Mouse (Mus musculus): ENCODE measurements around the gene Snd1.
"Not testable (repeated sequence)": the region's sequence is repeated elsewhere in the genome, so short reads cannot be mapped to it uniquely, and the experiment has no call there.

The Snd1 gene

DNA sequence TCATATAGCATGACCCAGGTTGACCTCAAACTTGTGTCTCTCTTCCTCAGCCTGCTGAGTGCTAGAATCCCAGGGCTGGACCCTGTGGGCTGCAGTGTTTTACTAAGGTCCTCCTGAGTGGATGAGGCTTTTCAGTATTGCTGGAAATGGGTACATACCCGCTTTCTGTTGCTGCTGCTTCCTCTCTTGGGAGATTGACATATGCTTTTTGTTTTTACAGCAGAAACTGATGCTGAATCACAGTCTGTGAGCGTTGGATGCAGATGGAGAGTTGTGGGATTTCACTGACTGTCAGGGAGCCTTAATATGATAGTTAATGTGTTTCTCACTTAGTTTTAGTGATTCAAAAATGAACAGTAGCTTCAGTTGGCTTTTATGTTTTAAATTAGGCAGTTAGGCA is 11.5 kb downstream of the Snd1 start:
- DNase-seq, result no peak

DNA sequence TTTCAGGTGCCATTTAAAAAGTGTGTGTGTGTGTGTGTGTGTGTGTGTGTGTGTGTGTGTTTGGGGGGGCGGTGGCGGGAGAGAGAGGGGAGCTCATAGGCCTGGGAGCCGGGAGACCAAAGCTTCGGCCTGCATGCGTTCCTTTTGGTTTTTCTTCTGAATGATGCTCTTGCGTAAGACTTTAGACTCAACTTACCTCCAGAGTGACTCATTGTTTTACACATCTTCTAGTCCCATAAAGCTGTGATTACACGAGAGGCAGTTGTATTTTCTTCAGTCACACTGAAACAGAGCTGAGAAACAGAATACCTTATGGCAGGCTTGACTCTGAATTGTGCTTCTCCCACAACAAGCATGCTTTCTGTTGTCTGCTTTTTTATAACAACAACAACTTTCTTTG is 12.0 kb downstream of the Snd1 start:
- no peak for DNase-seq

DNA sequence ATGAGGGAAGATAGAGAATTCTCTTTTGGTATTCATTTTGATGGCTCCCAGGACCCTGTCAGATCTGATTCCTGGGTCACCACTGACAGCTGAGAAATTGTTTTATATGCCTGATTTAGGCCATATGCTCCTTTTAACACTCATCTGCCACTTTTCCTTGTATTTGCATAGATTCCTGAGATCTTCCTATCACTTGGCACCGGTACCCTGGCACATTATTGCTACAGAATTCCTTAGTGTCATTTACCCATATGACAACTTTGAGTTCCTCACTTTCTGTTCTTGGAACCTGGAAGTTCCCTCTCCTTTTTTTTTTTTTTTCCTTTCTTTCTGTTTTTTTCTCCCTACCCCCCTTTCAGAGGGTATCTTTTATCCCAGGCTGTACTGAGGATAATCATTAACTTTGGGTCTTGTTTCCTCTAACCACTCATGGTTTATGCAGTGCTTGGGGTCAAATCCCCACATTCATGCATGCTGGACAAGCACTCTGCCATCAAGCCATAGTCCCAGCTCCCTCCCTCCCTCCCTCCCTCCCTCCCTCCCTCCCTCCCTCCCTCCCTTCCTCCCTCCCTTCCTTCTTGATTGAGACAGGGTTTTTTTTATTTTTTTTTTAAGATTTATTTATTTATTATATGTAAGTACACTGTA is 13.4 kb downstream of the Snd1 start:
- no peak for DNase-seq

DNA sequence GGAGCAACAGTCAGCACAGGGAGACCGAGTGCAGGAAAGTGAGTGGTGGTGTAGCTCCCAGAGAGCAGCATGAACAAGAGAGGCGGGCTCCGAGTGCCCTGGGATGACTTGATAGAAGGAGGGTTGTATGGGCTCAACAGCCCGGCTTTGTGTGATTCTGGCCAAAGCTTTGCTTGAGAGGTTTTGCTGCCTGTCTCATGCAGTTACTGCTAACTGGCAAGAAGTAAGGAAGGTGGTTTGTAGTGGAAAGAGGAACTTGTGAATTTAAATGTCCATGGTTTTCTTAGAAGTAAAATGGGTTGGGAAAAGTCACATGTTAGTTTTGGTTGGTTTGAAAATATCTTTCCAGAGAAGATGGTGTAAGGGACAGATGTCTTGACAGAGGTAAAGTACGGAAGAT is 15.7 kb downstream of the Snd1 start:
- no peak for DNase-seq

DNA sequence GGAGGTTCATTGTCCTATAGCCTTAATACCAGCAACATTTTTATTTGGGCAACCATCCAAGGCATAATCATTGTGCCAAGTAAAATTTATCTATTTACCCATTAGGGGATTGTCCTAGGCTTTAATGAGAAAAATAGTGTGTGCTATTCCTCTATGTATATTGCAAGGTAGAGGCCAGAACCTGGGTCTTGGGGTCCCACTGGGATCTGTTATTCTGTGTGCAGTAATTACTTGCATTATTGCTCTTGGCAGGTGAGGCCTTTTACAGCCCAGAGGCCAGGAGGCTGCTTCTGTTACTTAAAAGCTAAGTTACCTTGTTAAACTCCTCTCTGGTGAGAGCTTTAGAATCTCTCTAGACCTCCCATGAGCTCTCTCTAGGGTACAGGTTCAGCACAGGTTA is 16.3 kb downstream of the Snd1 start:
- DNase-seq, result no peak

DNA sequence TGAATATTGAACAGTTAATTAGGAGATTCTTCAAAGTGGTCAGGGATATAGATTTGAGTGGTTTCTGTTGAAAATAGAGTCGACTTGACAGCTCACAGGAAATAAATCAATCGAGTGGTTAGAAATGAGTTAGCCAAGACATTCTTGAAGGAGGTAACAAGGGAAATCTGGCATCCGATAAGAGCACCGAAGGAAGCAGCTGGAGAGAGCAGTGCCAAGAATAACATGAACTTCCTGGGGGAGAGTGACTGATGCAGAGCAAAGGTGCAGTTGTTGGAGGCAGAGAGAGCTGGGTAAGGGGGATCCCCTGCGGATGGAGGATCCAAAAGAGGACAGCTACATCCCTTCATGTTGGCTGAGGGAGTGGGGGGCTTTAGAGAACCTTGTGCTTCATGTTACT is 22.9 kb downstream of the Snd1 start:
- DNase-seq, result no peak

DNA sequence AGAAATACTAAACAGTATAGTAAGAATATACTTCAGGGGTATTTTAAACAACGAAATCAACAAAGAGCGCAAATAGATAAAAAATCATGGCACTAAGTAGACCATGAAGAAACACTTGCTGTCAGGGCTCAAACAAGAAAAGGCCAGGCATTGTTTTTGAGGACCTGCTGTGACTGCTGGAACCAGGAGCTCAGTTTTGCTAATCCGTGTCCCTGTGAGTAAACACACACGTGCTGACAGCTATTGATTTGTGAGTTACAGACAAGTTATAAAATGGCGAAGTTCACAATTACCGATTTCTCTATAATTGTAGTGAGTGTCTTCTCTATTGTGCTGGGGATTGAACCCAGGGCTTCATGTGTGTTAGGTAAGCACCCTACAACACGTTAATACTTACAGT is 27.6 kb downstream of the Snd1 start:
- no peak for DNase-seq

DNA sequence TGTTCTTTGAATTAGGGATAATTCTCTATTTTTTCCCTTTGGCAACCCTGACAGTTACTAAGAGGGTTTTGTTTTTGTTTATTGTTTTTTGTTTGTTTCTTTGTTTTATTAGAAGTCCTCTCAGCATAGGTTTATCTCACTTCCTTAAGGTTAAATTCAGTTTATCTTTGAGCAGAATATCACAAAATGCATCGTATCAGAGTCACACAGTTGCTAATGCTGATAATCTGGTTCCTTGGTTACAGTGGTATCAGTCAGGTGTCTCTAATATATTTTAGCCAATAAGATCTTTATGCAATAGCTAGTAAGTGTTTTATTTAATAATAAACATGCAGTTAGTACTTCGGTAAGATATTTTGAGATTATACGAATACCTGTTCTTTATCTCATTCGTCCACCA is 28.2 kb downstream of the Snd1 start:
- DNase-seq, result no peak

DNA sequence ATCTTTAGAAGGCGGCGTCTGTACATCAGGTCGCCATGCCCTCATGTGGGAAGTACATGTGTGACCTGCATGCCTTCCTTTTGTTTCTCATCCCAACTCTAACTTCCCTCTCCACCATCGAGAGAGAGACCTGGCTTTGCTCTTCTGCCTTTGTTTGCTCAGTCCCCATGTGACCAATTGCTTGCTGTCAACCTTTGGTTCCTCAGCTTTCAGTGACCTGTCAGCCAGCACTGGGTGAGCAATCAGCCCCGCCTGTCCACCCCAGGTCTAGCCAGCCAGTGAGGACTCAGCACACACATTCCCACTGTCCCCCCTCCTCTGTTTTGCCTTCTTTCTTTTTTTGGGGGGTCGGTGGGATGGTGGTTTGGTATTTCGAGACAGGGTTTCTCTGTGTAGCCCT is 29.7 kb downstream of the Snd1 start:
- no peak for DNase-seq

DNA sequence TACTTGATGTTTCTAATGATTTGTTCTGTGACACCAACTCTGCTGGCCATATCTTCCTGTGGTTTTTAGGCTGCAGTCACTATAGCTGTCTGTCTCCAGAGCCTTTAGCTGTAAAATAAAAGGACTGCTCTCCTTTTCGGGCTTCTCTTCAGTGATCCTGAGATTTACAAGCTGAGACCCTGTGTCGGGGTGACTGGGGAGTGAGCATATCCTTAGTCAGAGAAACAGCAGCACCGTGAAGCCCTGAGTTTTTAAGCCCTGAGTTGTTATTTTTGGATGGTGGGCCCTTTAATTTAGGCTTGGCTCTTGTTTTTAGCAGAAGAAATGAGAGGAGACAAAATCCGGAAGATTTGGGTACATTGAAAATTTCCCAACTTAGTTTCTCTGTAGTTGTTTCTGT is 32.8 kb downstream of the Snd1 start:
- DNase-seq, result no peak

DNA sequence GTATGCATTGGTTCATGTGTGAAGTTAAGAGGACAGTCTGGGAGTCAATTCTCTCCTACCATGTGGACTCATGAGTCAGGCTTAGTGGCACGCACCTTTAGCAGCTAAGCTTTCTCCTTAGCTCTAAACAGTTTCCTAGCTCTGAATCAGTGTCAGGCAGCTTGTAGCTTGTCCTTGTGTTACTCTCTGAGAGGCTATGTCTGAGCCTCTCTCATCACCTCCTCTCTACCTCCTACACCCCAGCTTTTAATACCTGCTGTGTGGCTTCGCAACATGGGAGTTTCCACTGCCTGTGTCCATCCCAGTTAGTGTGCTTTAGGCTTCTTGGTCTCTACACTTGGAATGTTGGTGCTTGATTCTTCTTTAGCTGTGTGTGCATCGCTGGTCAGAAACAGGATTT is 39.3 kb downstream of the Snd1 start:
- DNase-seq, result no peak

DNA sequence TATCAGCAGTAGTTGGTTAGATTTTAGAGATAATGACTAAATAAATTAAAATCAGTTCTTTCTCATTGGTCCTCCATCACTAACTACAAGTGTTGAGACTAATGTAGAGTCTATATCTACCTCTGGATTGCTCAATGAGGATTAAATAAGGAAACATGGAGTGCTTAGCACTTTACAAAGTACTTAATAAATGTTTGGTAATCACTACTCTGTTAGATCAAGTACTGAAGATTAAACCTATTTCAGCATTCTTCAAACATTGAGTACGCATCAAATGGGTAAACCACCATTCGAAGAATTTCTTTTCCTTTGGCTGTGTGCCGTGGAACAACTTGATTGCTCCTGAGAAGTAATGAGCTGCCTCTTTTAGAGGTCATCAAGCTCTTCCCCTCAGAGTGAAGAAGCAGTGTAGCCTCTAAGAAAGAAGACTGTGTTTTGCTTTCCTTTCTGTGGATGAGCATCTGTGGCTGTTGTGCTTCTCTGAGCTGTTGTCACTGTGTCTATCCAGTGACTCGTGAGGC is 40.0 kb downstream of the Snd1 start:
- no peak for DNase-seq

DNA sequence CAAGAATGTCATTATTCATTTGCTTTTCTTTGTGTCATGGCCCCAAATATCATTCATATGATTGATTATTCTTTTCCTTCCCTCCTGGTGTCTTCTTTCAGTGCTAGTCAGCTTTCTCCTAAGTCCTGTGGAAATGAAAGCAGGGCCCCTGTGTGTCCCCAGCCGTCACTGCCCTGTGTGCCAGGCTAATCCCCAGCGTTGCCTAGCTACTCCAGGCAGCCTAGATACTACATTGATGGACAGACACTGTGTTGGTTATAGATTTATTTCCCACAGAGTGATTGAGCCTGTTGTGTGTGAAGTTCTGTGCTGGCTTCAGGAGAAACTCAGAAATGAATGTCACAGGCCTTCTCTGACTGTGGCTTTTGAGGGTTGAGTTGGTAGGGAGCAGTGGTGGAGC is 41.7 kb downstream of the Snd1 start:
- DNase-seq, result no peak

DNA sequence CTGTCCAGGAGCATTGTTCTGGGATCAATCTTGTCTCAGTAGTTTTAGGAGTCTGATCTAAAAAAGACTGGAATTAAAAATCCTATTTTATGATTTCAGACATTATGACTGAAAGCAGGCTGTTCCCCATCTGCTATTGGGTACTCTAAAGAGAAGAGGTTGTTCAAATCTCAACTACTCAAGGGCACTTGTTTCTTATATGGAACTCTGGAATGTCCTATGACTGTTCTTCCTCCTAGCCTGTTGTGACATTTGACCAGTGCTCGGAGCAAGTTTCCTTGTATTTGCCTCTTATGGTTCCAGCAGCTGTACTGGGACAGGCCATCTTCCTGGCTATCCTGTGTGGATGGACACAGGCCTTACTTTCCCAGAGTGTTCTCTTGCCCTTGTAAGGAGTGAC is 42.1 kb downstream of the Snd1 start:
- DNase-seq, result no peak

DNA sequence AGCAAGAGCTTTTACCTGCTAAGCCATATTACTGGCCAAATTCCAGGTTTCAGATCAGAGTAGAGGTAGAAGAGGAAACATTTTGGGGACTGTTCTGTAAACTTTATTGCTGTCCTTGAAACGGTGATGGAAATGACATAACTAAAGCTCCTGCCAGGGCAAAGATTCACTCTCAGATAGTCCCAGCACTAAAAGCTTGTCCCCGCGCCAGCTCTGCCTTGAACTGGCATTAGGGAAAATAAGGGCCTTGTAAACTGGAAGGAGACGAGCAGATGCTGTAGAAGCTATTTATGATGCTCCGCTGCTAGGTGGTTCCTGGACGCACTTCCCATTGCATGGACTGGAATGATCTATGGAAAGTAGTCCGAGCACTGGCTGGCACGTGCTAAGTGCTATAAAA is 44.5 kb downstream of the Snd1 start:
- no peak for DNase-seq

DNA sequence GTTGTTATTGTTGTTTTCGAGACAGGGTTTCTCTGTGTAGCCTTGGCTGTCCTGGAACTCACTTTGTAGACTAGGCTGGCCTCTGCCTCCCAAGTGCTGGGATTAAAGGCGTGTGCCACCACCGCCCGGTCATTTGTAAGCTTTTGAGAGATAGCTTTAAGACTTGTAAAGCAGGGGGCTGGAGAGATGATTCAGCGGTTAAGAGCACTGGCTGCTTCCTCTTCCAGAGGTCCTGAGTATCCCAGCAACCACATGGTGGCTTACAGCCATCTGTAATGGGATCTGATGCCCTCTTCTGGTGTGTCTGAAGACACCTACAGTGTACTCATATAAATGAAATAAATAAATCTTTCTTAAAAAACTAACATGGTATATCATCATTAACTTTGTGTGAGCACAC is 45.8 kb downstream of the Snd1 start:
- not testable (repeated sequence) for DNase-seq

DNA sequence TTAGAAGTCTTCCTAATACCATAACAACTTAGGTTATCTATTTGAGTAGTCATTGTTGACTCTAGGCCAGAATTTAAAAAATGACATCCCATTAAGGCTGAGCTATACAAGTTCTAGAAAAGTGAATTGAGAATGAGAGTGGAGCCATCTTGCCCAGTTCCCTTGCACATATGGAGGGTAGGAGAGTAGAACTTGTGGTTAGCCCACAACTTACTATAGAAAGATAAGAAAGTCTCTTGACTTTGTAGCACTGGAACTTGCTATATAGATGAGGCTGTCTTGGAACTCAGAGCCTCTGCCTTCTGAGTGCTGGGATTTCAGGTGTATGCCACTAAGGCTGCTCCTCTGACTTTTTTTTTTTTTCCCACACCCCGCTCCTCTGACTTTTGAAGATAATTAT is 46.5 kb downstream of the Snd1 start:
- DNase-seq, result no peak

DNA sequence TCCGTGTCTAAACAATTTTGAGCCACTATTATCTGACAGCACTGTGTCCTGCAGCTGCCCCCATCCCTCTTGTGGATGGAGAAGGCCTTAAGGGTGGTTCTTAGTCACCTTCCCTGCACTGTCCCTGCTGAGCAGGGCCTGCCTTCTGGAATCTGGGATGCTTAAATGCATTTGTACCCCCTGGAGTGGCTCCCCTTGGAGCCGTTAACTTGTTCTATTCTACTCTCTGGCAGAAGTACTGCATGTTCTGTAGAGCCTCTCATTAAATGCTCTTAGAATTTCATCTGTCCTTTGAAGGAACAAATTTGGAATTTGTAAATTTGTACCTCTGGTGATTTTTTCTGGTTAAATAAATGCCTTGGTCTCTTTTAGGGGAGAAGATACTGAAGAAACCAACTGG is 50.6 kb downstream of the Snd1 start:
- DNase-seq, result no peak

DNA sequence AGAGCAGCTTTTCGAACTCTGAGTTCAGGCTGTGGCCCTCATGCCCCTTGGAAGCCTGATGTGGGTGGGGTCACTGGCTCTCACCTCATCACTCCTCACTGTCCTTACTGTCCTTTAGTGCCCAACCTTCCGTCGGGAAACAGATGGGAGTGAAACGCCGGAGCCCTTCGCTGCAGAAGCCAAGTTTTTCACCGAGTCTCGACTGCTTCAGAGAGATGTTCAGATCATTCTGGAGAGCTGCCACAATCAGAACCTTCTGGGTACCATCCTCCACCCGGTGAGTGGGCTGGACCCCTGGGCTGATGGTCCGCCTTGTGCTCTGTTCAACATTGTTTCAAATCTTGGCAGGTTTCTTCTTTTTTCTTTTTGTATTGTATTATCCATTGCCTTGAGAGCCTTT is 52.5 kb downstream of the Snd1 start:
- DNase-seq, result no peak

DNA sequence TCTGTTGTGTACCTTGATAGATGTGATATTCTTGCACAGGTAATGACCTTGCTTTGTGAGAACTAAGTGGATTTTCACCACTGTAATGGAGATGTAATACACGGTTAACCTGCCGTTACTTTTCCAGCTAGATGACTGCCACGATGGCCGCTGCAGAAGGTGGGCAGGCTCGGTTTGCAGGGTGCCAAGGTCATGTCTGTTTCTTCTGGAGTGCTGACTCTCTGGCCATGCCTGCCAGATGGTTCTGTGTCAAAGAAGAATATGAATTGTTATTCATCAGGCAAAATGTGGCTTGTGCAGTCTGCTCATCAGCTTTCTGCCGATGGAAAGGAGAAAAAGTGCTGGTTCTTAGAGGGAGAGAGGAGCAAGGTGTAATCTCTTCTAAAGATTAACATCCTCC is 53.3 kb downstream of the Snd1 start:
- DNase-seq, result no peak

DNA sequence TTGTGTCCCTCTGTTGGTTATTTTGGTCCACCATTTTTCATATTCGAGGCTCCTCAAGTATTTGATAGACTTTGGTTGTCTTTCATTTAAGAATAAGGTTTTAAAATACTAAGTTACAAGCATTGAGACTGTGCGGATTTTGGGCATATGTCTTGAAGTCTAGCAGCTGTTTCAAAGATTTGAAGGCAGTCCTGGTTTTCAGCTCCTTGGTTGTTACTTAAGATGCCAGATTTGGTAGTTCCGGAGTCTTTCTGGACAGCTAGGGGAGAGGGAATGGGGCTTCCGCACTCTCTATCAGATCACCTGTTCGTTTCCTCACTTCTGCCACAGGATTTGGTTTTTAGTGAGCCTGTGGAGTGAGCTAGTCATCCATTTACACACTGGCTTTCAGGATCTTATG is 61.5 kb downstream of the Snd1 start:
- DNase-seq, result no peak

DNA sequence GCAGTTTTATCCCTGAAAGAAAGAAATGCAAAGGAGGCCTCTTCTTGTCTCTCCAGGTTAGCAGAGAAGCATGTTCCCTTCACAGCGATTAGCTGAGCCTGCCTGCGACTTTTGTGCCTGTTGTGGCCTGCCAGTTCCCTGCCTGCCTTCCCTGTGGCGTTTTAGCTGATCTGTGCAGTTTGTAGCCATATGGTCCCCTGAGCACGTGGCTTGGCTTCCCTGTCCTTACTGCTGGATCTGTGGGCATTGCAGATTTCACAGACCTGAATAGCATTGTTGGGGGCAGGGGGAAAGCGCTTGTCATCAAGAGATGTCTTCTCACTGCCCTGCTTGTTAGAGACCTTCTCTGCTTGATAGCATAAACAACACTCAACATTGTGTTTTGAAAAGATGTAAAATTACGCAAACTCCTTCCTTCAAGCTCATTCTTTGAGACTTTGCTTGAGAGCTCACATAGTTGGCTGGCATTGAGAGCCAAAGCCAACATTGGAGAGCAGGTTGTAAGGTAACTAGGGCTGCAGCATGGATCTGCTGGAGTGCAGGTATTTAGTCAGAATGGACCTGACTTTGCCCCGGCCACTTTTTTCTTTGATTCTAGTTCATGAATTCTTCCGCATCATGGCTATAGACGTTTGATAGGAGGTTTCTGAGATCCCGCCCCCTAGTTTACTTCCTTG is 63.0 kb downstream of the Snd1 start:
- peak; percentile 93 for DNase-seq

DNA sequence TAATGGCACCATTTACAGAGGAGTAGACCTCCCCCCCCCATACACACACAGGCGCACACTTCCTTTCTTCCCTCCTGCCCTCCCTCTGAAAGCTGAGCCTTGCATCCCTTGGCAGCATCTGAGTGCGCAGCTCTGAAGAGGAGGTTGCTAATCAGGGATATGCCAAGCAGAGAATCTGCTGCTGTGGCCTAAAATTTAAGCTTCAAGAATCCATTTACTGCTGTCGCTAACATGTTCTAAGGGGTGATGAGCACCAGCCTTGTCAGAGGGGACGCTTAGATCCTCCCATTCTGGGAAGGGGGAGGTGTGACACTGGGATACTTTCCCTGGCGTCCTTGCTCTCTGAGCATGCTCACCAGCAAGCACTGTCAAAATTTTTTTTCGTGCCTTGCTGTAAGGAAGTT is 67.4 kb downstream of the Snd1 start:
- DNase-seq, result no peak

DNA sequence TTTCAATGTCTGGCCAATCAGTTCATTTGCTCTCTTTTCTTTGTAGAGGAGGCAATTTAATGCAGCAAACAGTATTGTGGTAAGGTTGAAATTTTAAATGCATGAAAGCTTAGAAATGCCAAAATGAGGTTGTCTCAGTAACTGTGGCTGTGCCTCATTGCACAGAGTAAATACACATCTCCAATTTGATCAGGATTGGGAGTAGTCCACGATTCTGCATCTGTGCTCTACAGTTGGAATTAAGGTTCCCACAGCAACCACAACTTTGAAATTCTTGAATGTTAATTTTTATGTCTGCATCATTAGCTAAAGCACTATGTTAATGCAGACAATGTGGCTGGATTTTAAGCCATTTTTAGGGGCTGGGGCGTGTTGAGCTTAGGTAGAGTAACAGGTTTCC is 72.0 kb downstream of the Snd1 start:
- DNase-seq, result no peak

DNA sequence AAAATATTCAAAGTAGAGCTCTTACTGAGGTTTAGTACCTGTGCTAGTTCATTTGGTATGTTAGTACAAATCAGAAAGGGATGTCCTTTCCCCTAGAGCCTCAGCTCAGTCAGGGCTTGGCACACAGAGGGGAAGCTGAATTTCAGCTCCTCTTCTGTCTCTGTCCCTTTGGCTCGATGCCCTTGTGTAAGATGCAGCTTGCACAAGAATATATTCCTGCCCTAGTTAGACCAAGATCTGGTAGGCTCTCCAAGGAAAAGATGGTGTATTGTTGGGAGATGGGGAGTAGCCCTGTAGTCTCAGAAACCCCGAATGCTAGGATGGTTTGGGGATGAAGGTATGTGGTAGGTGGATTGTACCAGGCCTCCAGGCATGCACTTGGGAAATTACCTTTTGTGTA is 74.4 kb downstream of the Snd1 start:
- DNase-seq, result peak; percentile 52
